Mouse (Mus musculus) megakaryocyte, embryonic 14.5 days (primary cell): ENCODE measurements around the gene Rad51ap2. TPM values are rescaled to one million over a fixed set of nuclear protein-coding genes. Genes with fewer than 3 reads are reported as not detected.

Experiments used
- H3K27me3 ChIP-seq: replicated peaks from 2 replicates; pipeline ENCODE3; 2012; ENCODE audit warnings: inconsistent platforms
- H3K36me3 ChIP-seq: replicated peaks from 2 replicates; pipeline ENCODE3; 2012; ENCODE audit warnings: low read length, inconsistent platforms, mixed read lengths
- H3K4me1 ChIP-seq: 2 replicates; pipeline ENCODE4 v1.6.1; 2012; ENCODE audit warnings: inconsistent platforms
- H3K4me3 ChIP-seq: replicated peaks from 2 replicates; pipeline ENCODE3; 2012; ENCODE audit warnings: moderate library complexity, mild to moderate bottlenecking, inconsistent platforms
- H3K9me3 ChIP-seq: 2 replicates; pipeline ENCODE4 v1.6.1; 2012; ENCODE audit warnings: inconsistent platforms
- FLI1 ChIP-seq: IDR thresholded peaks from 2 replicates; pipeline ENCODE4 v1.6.1; 2012; ENCODE audit warnings: low read length, inconsistent platforms, mixed read lengths
- GATA1 ChIP-seq: IDR thresholded peaks from 3 replicates; pipeline ENCODE4 v1.6.1; 2012; ENCODE audit warnings: mixed read lengths, low read length, inconsistent platforms, borderline replicate concordance
- polyA plus RNA-seq: library from polyadenylated mRNA; stranded (reverse); fragments of >175 nt; gene quantifications from 2 replicates; pipeline ENCODE4 v1.2.3, GENCODE M21; 2012; ENCODE audit warnings: low replicate concordance; ENCODE audit not compliant: insufficient read depth

Gene Rad51ap2
- not detected in 2 replicates for polyA plus RNA-seq

DNA sequence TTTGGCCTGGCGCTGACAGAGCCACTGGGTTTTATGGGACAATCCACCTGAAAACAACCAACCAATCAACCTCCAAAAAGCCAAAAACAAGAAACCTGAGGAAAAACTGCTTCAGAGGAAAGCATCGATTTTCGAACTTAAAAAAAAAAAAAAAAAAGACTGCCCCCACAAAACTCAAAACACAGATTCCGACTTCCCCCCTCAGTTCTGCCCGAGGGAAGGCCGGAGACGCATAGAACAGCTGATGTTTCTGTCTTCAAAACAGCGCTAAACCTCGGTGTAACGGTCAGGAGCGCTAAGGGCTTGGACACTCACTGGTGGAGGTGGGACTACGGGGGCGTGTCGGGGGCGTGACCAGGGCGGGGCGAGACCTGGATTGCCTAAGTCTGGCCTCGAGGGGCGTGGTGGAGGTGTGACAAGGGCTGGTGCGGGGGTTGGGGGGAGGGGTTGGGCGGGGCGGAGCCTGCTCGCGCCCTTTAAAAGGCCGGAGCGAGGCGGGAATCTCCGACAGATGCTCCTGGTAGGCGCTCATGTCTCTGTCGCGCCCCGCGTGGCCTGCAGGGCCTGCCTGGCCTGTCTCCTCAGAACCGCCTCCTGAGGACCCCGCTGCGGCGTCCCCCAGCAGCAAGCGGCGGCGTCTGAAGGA is at the start of gene Rad51ap2:
Gene Rad51ap2 (plus strand): TSS at position 531 of the 646 bp plus-strand sequence.
- Histone ChIP-seq H3K9me3 (no peaks in the 10 kb centered on the region), H3K36me3 (no peaks in the 10 kb centered on the region), H3K4me3 (peak within 1 kb of the TSS; percentile 86), H3K27me3 (peaks cover 11% of the 10 kb centered on the region), H3K4me1 (peaks cover 9% of the 10 kb centered on the region)
- TF ChIP-seq FLI1 (no peak), GATA1 (no peak)

GRCm38 (mm10) chr12:11407679-11408078 is 48.2 kb upstream of the Rad51ap2 start:
- Histone ChIP-seq H3K36me3 (no peaks in the 10 kb centered on the region), H3K4me3 (no peak overlapping the region), H3K9me3 (0 out of 2 replicates have a peak, but pooled peaks cover 3% of the 10 kb centered on the region), H3K27me3 (no peaks in the 10 kb centered on the region), H3K4me1 (no peaks in the 10 kb centered on the region)
- no peak for TF ChIP-seq GATA1
- no peak for TF ChIP-seq FLI1

DNA sequence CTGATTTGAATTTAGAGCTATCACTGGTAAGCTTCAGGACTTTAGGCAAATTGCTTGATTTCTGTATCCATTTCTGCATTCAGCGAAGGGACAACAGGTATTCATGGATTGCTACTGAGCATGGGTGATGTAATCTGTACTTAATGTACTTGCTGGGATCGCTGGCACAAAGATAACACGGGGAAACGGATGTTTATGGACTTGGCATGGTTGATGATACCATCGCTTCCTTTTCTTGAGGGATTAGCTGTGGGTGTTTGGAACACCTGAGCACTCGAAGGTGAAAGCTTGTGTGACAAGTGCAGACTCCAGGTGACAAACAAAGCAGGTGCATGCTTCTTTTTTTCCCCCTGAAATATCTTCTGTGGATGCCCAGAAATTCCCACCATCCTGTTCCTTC is 37.8 kb upstream of the Rad51ap2 start:
- H3K4me1 ChIP-seq, result no peaks in the 10 kb centered on the region

DNA sequence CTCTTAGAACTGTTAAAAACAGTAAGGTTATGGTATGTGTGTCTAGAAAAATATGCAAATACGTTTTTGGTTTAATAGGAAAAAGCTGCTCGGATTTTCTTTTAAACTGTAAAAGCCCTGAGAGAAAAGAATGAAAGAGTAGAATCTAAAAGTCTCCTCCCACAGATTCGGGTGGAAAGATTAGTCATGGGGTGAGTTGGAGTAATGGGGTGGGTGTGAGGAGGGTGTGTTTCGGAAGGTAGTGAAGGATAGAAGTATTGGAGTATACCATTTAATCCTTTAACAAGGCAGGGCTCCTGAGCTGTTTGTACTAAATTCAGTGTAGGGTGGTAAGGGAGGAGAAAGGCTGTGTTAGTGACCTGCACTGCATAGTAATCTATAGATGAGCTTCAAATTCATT is 28.5 kb upstream of the Rad51ap2 start:
- TF ChIP-seq FLI1, result no peak
- TF ChIP-seq GATA1, result no peak
- Histone ChIP-seq H3K27me3 (no peaks in the 10 kb centered on the region), H3K36me3 (no peaks in the 10 kb centered on the region), H3K9me3 (no peaks in the 10 kb centered on the region), H3K4me1 (no peaks in the 10 kb centered on the region), H3K4me3 (no peak overlapping the region)

More for the DNA sequence above, 37.8 kb upstream of the Rad51ap2 start:
- no peaks in the 10 kb centered on the region for H3K27me3 ChIP-seq
- H3K4me3 ChIP-seq, result no peak overlapping the region
- TF ChIP-seq FLI1 (no peak), GATA1 (no peak)
- H3K36me3 ChIP-seq, result no peaks in the 10 kb centered on the region
- peaks cover 9% of the 10 kb centered on the region for H3K9me3 ChIP-seq

DNA sequence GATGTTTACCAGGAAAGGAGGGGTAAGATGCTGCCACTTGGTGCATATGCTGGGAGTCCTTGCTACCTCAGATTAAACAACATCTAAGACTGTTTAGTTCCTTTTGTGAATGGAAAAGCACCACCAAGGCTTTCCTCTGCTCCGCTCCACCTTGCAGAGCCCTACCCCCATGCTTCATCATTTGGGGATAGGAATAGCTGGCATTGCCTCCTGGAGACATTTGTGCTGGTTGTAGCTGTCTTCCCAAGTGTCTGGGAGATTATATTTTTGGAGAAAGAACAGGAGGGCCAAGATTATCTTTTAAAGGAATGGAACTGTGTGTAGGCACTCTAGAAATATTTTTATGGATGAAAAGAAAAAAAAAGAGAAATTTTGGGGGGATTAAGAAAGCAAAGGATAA is 22.8 kb upstream of the Rad51ap2 start:
- H3K4me1 ChIP-seq, result no peaks in the 10 kb centered on the region

GRCm38 (mm10) chr12:11433716-11434115 is 22.2 kb upstream of the Rad51ap2 start:
- no peak for TF ChIP-seq GATA1
- TF ChIP-seq FLI1, result no peak
- no peak overlapping the region for H3K4me3 ChIP-seq
- no peaks in the 10 kb centered on the region for H3K9me3 ChIP-seq
- H3K27me3 ChIP-seq, result peaks cover 38% of the 10 kb centered on the region
- H3K36me3 ChIP-seq, result no peaks in the 10 kb centered on the region
- no peaks in the 10 kb centered on the region for H3K4me1 ChIP-seq

More for the DNA sequence above, 22.8 kb upstream of the Rad51ap2 start:
- Histone ChIP-seq H3K9me3 (no peaks in the 10 kb centered on the region), H3K4me3 (no peak overlapping the region), H3K27me3 (peaks cover 36% of the 10 kb centered on the region), H3K36me3 (no peaks in the 10 kb centered on the region)
- TF ChIP-seq FLI1, result no peak
- TF ChIP-seq GATA1, result no peak

DNA sequence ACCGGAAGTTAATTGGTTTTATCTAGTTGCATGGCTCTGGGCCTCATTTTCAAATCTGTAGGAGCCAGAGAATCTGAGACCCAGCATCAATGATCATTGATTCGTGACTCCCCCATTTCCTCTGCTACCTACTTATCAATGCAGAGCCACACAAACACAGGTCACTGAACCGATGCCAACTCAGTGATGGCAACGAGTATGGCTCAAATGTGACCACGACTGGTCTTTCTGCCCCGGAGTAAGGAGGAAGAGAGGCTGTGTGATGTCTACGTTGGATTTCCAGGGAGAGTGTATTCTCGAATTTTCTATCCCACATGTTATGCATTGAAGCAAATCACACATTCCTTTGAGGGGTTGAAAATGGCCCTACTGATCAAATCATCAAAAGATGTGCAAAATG is 21.4 kb upstream of the Rad51ap2 start:
- Histone ChIP-seq H3K4me1 (no peaks in the 10 kb centered on the region), H3K4me3 (no peak overlapping the region), H3K27me3 (peaks cover 38% of the 10 kb centered on the region), H3K36me3 (no peaks in the 10 kb centered on the region), H3K9me3 (no peaks in the 10 kb centered on the region)
- TF ChIP-seq FLI1 (no peak), GATA1 (no peak)

GRCm38 (mm10) chr12:11435246-11436022 is 20.4 kb upstream of the Rad51ap2 start:
- peaks cover 38% of the 10 kb centered on the region for H3K27me3 ChIP-seq
- no peaks in the 10 kb centered on the region for H3K4me1 ChIP-seq
- H3K36me3 ChIP-seq, result no peaks in the 10 kb centered on the region
- no peak overlapping the region for H3K4me3 ChIP-seq
- no peaks in the 10 kb centered on the region for H3K9me3 ChIP-seq
- TF ChIP-seq GATA1, result no peak
- no peak for TF ChIP-seq FLI1

DNA sequence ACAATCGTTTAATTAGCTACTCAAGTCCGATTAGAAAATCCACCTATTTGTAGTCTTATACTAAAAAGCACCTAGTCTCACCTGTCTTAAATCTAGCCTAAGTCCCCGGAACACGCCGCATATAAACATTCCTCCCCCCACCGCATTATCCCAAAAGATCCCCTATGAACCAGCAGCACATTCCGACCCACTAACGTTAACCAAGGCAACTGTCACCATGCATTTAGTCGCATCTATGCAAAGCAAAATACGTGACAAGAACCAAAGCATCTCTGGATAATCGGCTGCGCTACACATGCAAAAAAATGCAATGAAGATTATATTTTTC is 19.9 kb upstream of the Rad51ap2 start:
- H3K4me1 ChIP-seq, result no peaks in the 10 kb centered on the region
- no peaks in the 10 kb centered on the region for H3K36me3 ChIP-seq
- no peak for TF ChIP-seq FLI1
- no peak for TF ChIP-seq GATA1
- H3K4me3 ChIP-seq, result no peak overlapping the region
- H3K27me3 ChIP-seq, result peaks cover 38% of the 10 kb centered on the region
- H3K9me3 ChIP-seq, result no peaks in the 10 kb centered on the region

DNA sequence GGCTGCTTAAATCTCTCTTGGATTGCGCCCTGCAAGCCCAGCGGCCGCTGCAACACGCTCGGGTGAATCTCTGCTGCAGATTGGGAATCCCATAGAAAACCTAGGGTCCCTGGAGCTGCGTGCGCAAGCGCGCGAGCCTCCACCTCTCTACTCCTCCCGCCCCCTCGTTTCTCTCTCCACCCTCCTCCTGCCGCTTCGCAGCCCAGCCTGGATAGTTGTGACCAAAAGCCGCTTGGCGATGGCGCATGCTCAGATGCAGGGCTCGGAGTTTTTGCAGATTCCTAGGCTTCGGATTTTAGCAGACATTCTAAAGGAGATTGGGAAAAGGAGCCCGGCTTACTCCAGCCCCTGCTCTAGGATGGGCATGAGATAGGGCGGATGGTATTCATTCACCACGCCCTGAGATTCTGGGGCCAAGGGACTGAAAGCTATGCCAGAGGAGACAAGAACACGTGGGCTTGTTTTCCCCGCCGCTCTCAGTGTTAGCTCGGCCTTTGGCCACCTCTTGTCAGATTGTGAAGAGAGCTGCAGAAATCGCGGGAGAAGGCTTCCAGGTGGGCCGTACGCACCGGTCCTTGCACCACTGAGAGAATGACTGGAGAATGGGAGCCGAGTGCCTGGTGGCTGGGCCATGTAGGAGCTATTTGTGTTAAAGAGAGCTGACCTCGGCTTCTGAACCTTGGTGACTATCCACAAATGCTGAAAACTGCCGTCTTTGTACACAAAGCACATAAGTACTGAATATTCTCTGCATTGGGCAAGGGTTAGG is 19.2 kb upstream of the Rad51ap2 start, which contains the start of gene Vsnl1:
Gene Vsnl1 (minus strand): TSS at position 117 of the 769 bp plus-strand sequence.
- TF ChIP-seq GATA1 (no peak), FLI1 (no peak)
- Histone ChIP-seq H3K4me1 (no peaks in the 10 kb centered on the region), H3K27me3 (peaks cover 38% of the 10 kb centered on the region), H3K9me3 (no peaks in the 10 kb centered on the region), H3K36me3 (no peaks in the 10 kb centered on the region), H3K4me3 (no peak within 1 kb of the TSS)
